Mouse (Mus musculus): ENCODE data around the gene Cdh8.
"Not testable (repeated sequence)": the region's sequence is repeated elsewhere in the genome, so short reads cannot be mapped to it uniquely, and the experiment has no call there.

The Cdh8 gene

GRCm38 (mm10) chr8:99280375-99280774 lies 135.9 kb downstream of the Cdh8 start:
- no peak for DNase-seq (ENCODE audit: low spot score)

GRCm38 (mm10) chr8:99267133-99267532 lies 149.1 kb downstream of the Cdh8 start:
- no peak for DNase-seq (ENCODE audit: low spot score)

- no peak for DNase-seq (ENCODE audit: low spot score)
These were observed 181.9 kb downstream of the Cdh8 start for GRCm38 (mm10) chr8:99234372-99234771.

GRCm38 (mm10) chr8:99223697-99224096 lies 192.6 kb downstream of the Cdh8 start:
- no peak for DNase-seq (ENCODE audit: low spot score)

- DNase-seq (ENCODE audit: low spot score), result no peak
These were observed 211.1 kb downstream of the Cdh8 start for GRCm38 (mm10) chr8:99205194-99205593.

GRCm38 (mm10) chr8:99190643-99191042 lies 225.6 kb downstream of the Cdh8 start:
- no peak for DNase-seq (ENCODE audit: low spot score)

GRCm38 (mm10) chr8:99186879-99187278 lies 229.4 kb downstream of the Cdh8 start:
- no peak for DNase-seq (ENCODE audit: low spot score)

GRCm38 (mm10) chr8:99184186-99184585 lies 232.1 kb downstream of the Cdh8 start:
- no peak for DNase-seq (ENCODE audit: low spot score)

- no peak for DNase-seq (ENCODE audit: low spot score)
These were observed 249.3 kb downstream of the Cdh8 start for GRCm38 (mm10) chr8:99166966-99167365.

- peak; percentile 15 for DNase-seq (ENCODE audit: low spot score)
These were observed 254.6 kb downstream of the Cdh8 start for GRCm38 (mm10) chr8:99161633-99162032.

GRCm38 (mm10) chr8:99145436-99145835 lies 270.8 kb downstream of the Cdh8 start:
- no peak for DNase-seq (ENCODE audit: low spot score)

- DNase-seq (ENCODE audit: low spot score), result not testable (repeated sequence)
These were observed 271.5 kb downstream of the Cdh8 start for GRCm38 (mm10) chr8:99144761-99145160.

GRCm38 (mm10) chr8:99098453-99098852 lies 317.8 kb downstream of the Cdh8 start:
- no peak for DNase-seq (ENCODE audit: low spot score)

GRCm38 (mm10) chr8:99051344-99051743 lies 364.9 kb downstream of the Cdh8 start:
- peak; percentile 4 for DNase-seq (ENCODE audit: low spot score)

GRCm38 (mm10) chr8:99048664-99049363 lies 367.5 kb downstream of the Cdh8 start:
- no peak for DNase-seq (ENCODE audit: low spot score)

GRCm38 (mm10) chr8:99040423-99040822 lies 375.8 kb downstream of the Cdh8 start:
- DNase-seq (ENCODE audit: low spot score), result no peak

GRCm38 (mm10) chr8:99031060-99031459 lies 385.2 kb downstream of the Cdh8 start:
- no peak for DNase-seq (ENCODE audit: low spot score)
